Mouse (Mus musculus): ENCODE data around the gene Tmod2.

GRCm38 (mm10) chr9:75560353-75560752 lies 50.8 kb downstream of the Tmod2 start:
- TF ChIP-seq CTCF (IDR thresholded peaks at IDR 0.05; ENCODE audit: insufficient read depth, low read length) (no peak), POLR2A (IDR thresholded peaks at IDR 0.05; ENCODE audit: borderline replicate concordance, extremely low read depth, low read depth, low read length) (no peak)

Measured in lung, adult 2 months (tissue).